Mouse (Mus musculus) liver, embryonic 14.5 days (tissue): ENCODE measurements around the gene Catsperz. TPM values are rescaled to one million over a fixed set of nuclear protein-coding genes. Genes with fewer than 3 reads are reported as not detected.

Experiments
- ATAC-seq: fragments of 200-750 bp; cut with Nextera tagmentation; 2 replicates; pipeline ENCODE4 v1.8.0; 2017; ENCODE audit warnings: moderate number of reproducible peaks, mild to moderate bottlenecking, moderate library complexity; ENCODE audit not compliant: insufficient read depth
- DNase-seq, 3 experiments: peaks; one replicate each; pipeline ENCODE4 v3.0.0-alpha.2; 2012 to 2013; ENCODE audit warnings: low read depth in 3 of 3, low spot score in 3 of 3
- H3K27ac ChIP-seq: fragments of 300-500 bp; sonication (generic); 2 replicates; pipeline ENCODE4 v1.5.1; 2014; ENCODE audit warnings: moderate library complexity, mild to moderate bottlenecking, control low read depth, inconsistent platforms
- H3K27me3 ChIP-seq: fragments of 300-500 bp; sonication (generic); 2 replicates; pipeline ENCODE4 v1.6.1; 2014; ENCODE audit warnings: mild to moderate bottlenecking, low read length, moderate library complexity; ENCODE audit not compliant: control insufficient read depth, insufficient read depth
- H3K36me3 ChIP-seq: fragments of 300-500 bp; sonication (generic); replicated peaks from 2 replicates; pipeline ENCODE4 v1.6.1; 2014; ENCODE audit warnings: low read depth; ENCODE audit not compliant: control insufficient read depth, insufficient read depth
- H3K4me1 ChIP-seq, 2 experiments: fragments of 200-500 bp in 1 of 2; fragments of 300-500 bp in 1 of 2; sonication (generic) in 1 of 2; replicated peaks; 2 replicates each; pipeline ENCODE4 v1.6.1; 2012 to 2014; ENCODE audit warnings: antibody characterized with exemption in 1 of 2, inconsistent platforms in 1 of 2, low read length in 1 of 2; ENCODE audit not compliant: control insufficient read depth in 2 of 2, insufficient read depth in 2 of 2
- H3K4me2 ChIP-seq: fragments of 300-500 bp; sonication (generic); 2 replicates; pipeline ENCODE4 v1.6.1; 2014; ENCODE audit warnings: low read depth, mild to moderate bottlenecking, control low read depth, moderate library complexity
- H3K4me3 ChIP-seq, 2 experiments: fragments of 200-500 bp in 1 of 2; fragments of 300-500 bp in 1 of 2; sonication (generic) in 1 of 2; 2 replicates each; pipeline ENCODE4 v1.5.1; 2012 to 2014; ENCODE audit warnings: low read depth in 2 of 2, low read length in 2 of 2, mild to moderate bottlenecking in 2 of 2, control low read depth in 1 of 2, inconsistent platforms in 1 of 2, moderate library complexity in 1 of 2; ENCODE audit not compliant: insufficient read depth in 1 of 2
- H3K9ac ChIP-seq: fragments of 300-500 bp; sonication (generic); replicated peaks from 2 replicates; pipeline ENCODE4 v1.6.1; 2014; ENCODE audit warnings: mild to moderate bottlenecking, control low read depth, moderate library complexity
- H3K9me3 ChIP-seq: fragments of 300-500 bp; sonication (generic); 2 replicates; pipeline ENCODE4 v1.6.1; 2016; ENCODE audit warnings: low read length, mixed read lengths; ENCODE audit not compliant: control insufficient read depth
- CTCF ChIP-seq: IDR thresholded peaks from 2 replicates; pipeline ENCODE4 v1.5.1; 2016; ENCODE audit warnings: antibody characterized with exemption, low read depth, control low read depth
- EP300 ChIP-seq: IDR thresholded peaks from 2 replicates; pipeline ENCODE4 v1.6.1; 2016; ENCODE audit warnings: antibody characterized with exemption, low read depth
- WGBS: fragments of 180-500 bp; shearing (Covaris S2); extraction: QIAGEN DNeasy Blood & Tissue Kit; methylation state at CpG from one replicate; pipeline ENCODE4 v1.1.7; 2014; ENCODE audit not compliant: insufficient replicate concordance; 5-methylcytosine and 5-hydroxymethylcytosine counted together
- polyA plus RNA-seq, 2 experiments: library from polyadenylated mRNA; depleted of rRNA in 1 of 2; stranded (reverse) in 1 of 2; unstranded in 1 of 2; fragments of >200 nt; fragmentation: Nextera tagmentation in 1 of 2; extraction: Ambion mirVana in 1 of 2; gene quantifications; 2 replicates each; pipeline versions ENCODE4 v1.2.1 to v1.2.3; 2012 to 2014

Catsperz gene
- polyA plus RNA-seq, 2 experiments: 0.16 to 0.28 TPM

GRCm38 (mm10) chr19:6951994-6952711 is 27.0 kb upstream of the Catsperz start:
- no peak for TF ChIP-seq EP300
- TF ChIP-seq CTCF: no peak
- ATAC-seq (peak; percentile 36), DNase-seq (no peak)
- H3K27ac ChIP-seq: peak overlapping the region; percentile 86
- H3K4me1 ChIP-seq: peaks cover 13 to 19% of the 10 kb centered on the region in 2 experiments
- WGBS: 2% methylated on average over 31 of the region's 31 CpGs
- H3K4me2 ChIP-seq: peak overlapping the region; percentile 96
- H3K36me3 ChIP-seq: no peaks in the 10 kb centered on the region
- no peaks in the 10 kb centered on the region for H3K9me3 ChIP-seq
- peak overlapping the region; percentile 70 to 87 for H3K4me3 ChIP-seq
- H3K9ac ChIP-seq: peak overlapping the region; percentile 78
- H3K27me3 ChIP-seq: no peaks in the 10 kb centered on the region

- peak overlapping the region; percentile 78 for H3K9ac ChIP-seq
- H3K4me1 ChIP-seq: peaks cover 13 to 19% of the 10 kb centered on the region in 2 experiments
- no peaks in the 10 kb centered on the region for H3K36me3 ChIP-seq
- WGBS: under 1% methylated on average over 35 of the region's 35 CpGs
- peak overlapping the region; percentile 96 for H3K4me2 ChIP-seq
- ATAC-seq (peak; percentile 77), DNase-seq (peak; percentile 76 to 81 (median 77))
- H3K27me3 ChIP-seq: no peaks in the 10 kb centered on the region
- H3K4me3 ChIP-seq: peak overlapping the region; percentile 70 to 87
- no peaks in the 10 kb centered on the region for H3K9me3 ChIP-seq
- H3K27ac ChIP-seq: peak overlapping the region; percentile 86
- no peak for TF ChIP-seq CTCF
- TF ChIP-seq EP300: 0 out of 2 replicates have a peak, but pooled peaks have one; percentile 22
Observed at GRCm38 (mm10) chr19:6951381-6951968, 26.3 kb upstream of the Catsperz start.

GRCm38 (mm10) chr19:6950613-6951153 is 25.5 kb upstream of the Catsperz start:
- no peaks in the 10 kb centered on the region for H3K27me3 ChIP-seq
- no peaks in the 10 kb centered on the region for H3K9me3 ChIP-seq
- H3K4me2 ChIP-seq: peak overlapping the region; percentile 96
- no peaks in the 10 kb centered on the region for H3K36me3 ChIP-seq
- DNase-seq: no peak
- peak overlapping the region; percentile 78 for H3K9ac ChIP-seq
- ATAC-seq: peak; percentile 13; the same call in 1 of the 2 replicates
- under 1% methylated on average over 28 of the region's 28 CpGs for WGBS
- peaks cover 13 to 19% of the 10 kb centered on the region in 2 experiments for H3K4me1 ChIP-seq
- peak overlapping the region; percentile 70 to 87 for H3K4me3 ChIP-seq
- peak overlapping the region; percentile 86 for H3K27ac ChIP-seq
- TF ChIP-seq EP300 (no peak), CTCF (no peak)

GRCm38 (mm10) chr19:6949951-6950350 is 24.8 kb upstream of the Catsperz start:
- 63% methylated on average over 5 of the region's 5 CpGs for WGBS
- Histone ChIP-seq H3K9ac (no peak overlapping the region), H3K27me3 (no peaks in the 10 kb centered on the region), H3K27ac (no peak overlapping the region), H3K9me3 (no peaks in the 10 kb centered on the region), H3K36me3 (no peaks in the 10 kb centered on the region), H3K4me2 (peak overlapping the region; percentile 96), H3K4me1 (peaks cover 13 to 19% of the 10 kb centered on the region in 2 experiments), H3K4me3 (peak overlapping the region in 1 of 2 experiments; percentile 70; a peak in 2 of 4 replicates)
- DNase-seq (no peak), ATAC-seq (no peak)
- no peak for TF ChIP-seq CTCF
- TF ChIP-seq EP300: no peak

GRCm38 (mm10) chr19:6949532-6949931 is 24.4 kb upstream of the Catsperz start:
- Histone ChIP-seq H3K27me3 (no peaks in the 10 kb centered on the region), H3K9ac (no peak overlapping the region), H3K36me3 (no peaks in the 10 kb centered on the region), H3K9me3 (no peaks in the 10 kb centered on the region), H3K4me2 (no peak overlapping the region), H3K4me3 (no peak overlapping the region), H3K27ac (no peak overlapping the region), H3K4me1 (peaks cover 13 to 19% of the 10 kb centered on the region in 2 experiments)
- TF ChIP-seq CTCF (no peak), EP300 (no peak)
- ATAC-seq (no peak), DNase-seq (no peak)
- WGBS: 75% methylated on average over 5 of the region's 5 CpGs
